Mouse (Mus musculus) lung, embryonic 14.5 days (tissue): Measurements from ENCODE around the gene Fam3c. TPM values are rescaled to one million over a fixed set of nuclear protein-coding genes. Genes with fewer than 3 reads are reported as not detected.

ENCODE experiments used
- ATAC-seq: fragments of 200-750 bp; cut with Nextera tagmentation; 2 replicates; pipeline ENCODE4 v1.8.0; 2017; ENCODE audit warnings: mild to moderate bottlenecking, moderate TSS enrichment, moderate library complexity; ENCODE audit not compliant: insufficient read depth
- DNase-seq: peaks from one replicate; pipeline ENCODE4 v3.0.0-alpha.2; 2015
- H3K27ac ChIP-seq: fragments of 300-500 bp; sonication (generic); 2 replicates; pipeline ENCODE4 v1.5.1; 2014; ENCODE audit warnings: low read depth, mild to moderate bottlenecking, moderate library complexity
- H3K27me3 ChIP-seq: fragments of 300-500 bp; sonication (generic); 2 replicates; pipeline ENCODE4 v1.6.1; 2014; ENCODE audit warnings: low read length, control low read depth; ENCODE audit not compliant: insufficient read depth
- H3K36me3 ChIP-seq: fragments of 300-500 bp; sonication (generic); 2 replicates; pipeline ENCODE4 v1.6.1; 2014; ENCODE audit warnings: control low read depth; ENCODE audit not compliant: insufficient read depth
- H3K4me1 ChIP-seq: fragments of 300-500 bp; sonication (generic); 2 replicates; pipeline ENCODE4 v1.6.1; 2014; ENCODE audit warnings: antibody characterized with exemption, control low read depth; ENCODE audit not compliant: insufficient read depth
- H3K4me2 ChIP-seq: fragments of 300-500 bp; sonication (generic); 2 replicates; pipeline ENCODE4 v1.6.1; 2014; ENCODE audit warnings: mild to moderate bottlenecking
- H3K4me3 ChIP-seq: fragments of 300-500 bp; sonication (generic); 2 replicates; pipeline ENCODE4 v1.5.1; 2014; ENCODE audit warnings: low read depth, low read length
- H3K9ac ChIP-seq: fragments of 300-500 bp; sonication (generic); 2 replicates; pipeline ENCODE4 v1.6.1; 2014
- H3K9me3 ChIP-seq: fragments of 300-500 bp; sonication (generic); 2 replicates; pipeline ENCODE4 v1.6.1; 2016; ENCODE audit warnings: low read depth, low read length, control low read depth
- CTCF ChIP-seq: IDR thresholded peaks from 2 replicates; pipeline ENCODE4 v1.5.1; 2016; ENCODE audit warnings: antibody characterized with exemption, low read depth
- WGBS: fragments of 180-500 bp; shearing (Covaris S2); extraction: QIAGEN DNeasy Blood & Tissue Kit; methylation state at CpG from one replicate; pipeline ENCODE4 v1.1.7; 2014; 5-methylcytosine and 5-hydroxymethylcytosine counted together
- polyA plus RNA-seq: library from polyadenylated mRNA; unstranded; fragments of >200 nt; fragmentation: Nextera tagmentation; extraction: Ambion mirVana; gene quantifications from 2 replicates; pipeline ENCODE4 v1.2.1, GENCODE M21; 2014

Fam3c gene
- polyA plus RNA-seq, 1 experiment from 2014 or later, result 82.2 TPM

GRCm38 (mm10) chr6:22330169-22330960 is 25.7 kb downstream of the Fam3c start:
- H3K27ac ChIP-seq, result no peak overlapping the region
- H3K9me3 ChIP-seq, result no peaks in the 10 kb centered on the region
- DNase-seq (peak; percentile 53), ATAC-seq (no peak)
- no peaks in the 10 kb centered on the region for H3K4me1 ChIP-seq
- peaks cover 16% of the 10 kb centered on the region for H3K36me3 ChIP-seq
- H3K4me3 ChIP-seq, result no peak overlapping the region
- no peak for TF ChIP-seq CTCF
- H3K9ac ChIP-seq, result no peak overlapping the region
- WGBS, result 74% methylated on average over 13 of the region's 13 CpGs
- no peak overlapping the region for H3K4me2 ChIP-seq
- H3K27me3 ChIP-seq, result no peaks in the 10 kb centered on the region

DNA sequence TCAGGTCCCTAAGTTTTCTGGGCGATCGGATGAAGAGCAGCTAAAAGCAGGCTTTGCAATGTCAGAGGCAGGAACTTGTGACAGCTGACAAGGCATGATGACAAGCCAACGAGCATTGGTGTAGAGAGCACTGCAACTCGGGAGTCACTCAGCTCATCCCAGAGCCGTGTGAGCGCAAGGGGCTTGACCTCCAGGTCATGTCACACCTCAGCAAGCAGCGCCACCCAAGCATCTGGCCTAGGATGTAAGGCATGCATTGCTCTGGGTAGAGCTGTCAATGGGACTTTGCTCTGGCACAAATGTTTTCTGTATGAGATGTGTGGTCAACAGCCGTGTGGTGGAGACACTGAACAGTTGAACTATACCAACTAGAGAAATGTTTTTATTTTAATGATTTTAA is 28.1 kb downstream of the Fam3c start:
- no peak overlapping the region for H3K9ac ChIP-seq
- 46% methylated on average over 8 of the region's 8 CpGs for WGBS
- no peak for TF ChIP-seq CTCF
- ATAC-seq (0 out of 2 replicates have a peak, but pooled peaks have one; percentile 19), DNase-seq (no peak)
- no peaks in the 10 kb centered on the region for H3K9me3 ChIP-seq
- no peak overlapping the region for H3K27ac ChIP-seq
- no peaks in the 10 kb centered on the region for H3K4me1 ChIP-seq
- H3K27me3 ChIP-seq, result no peaks in the 10 kb centered on the region
- H3K4me3 ChIP-seq, result no peak overlapping the region
- no peak overlapping the region for H3K4me2 ChIP-seq
- peaks cover 24% of the 10 kb centered on the region for H3K36me3 ChIP-seq

- no peak overlapping the region for H3K9ac ChIP-seq
- H3K4me1 ChIP-seq, result no peaks in the 10 kb centered on the region
- no peak overlapping the region for H3K4me2 ChIP-seq
- peak; percentile 37 for DNase-seq
- H3K9me3 ChIP-seq, result no peaks in the 10 kb centered on the region
- H3K36me3 ChIP-seq, result peaks cover 24% of the 10 kb centered on the region
- no peak overlapping the region for H3K4me3 ChIP-seq
- no peak for TF ChIP-seq CTCF
- H3K27me3 ChIP-seq, result no peaks in the 10 kb centered on the region
- no peak overlapping the region for H3K27ac ChIP-seq
- 0 out of 2 replicates have a peak, but pooled peaks have one; percentile 54 for ATAC-seq
- 47% methylated on average over 4 of the region's 4 CpGs for WGBS
These were observed 29.0 kb downstream of the Fam3c start for GRCm38 (mm10) chr6:22327091-22327490.

- peaks cover 31% of the 10 kb centered on the region for H3K36me3 ChIP-seq
- H3K9ac ChIP-seq, result no peak overlapping the region
- no peak for TF ChIP-seq CTCF
- DNase-seq, result no peak
- no peak overlapping the region for H3K4me2 ChIP-seq
- ATAC-seq, result no peak
- H3K4me1 ChIP-seq, result no peaks in the 10 kb centered on the region
- H3K27ac ChIP-seq, result no peak overlapping the region
- H3K27me3 ChIP-seq, result no peaks in the 10 kb centered on the region
- H3K4me3 ChIP-seq, result no peak overlapping the region
- 75% methylated on average over 4 of the region's 4 CpGs for WGBS
- H3K9me3 ChIP-seq, result no peaks in the 10 kb centered on the region
These were observed 29.8 kb downstream of the Fam3c start for GRCm38 (mm10) chr6:22326289-22326688.

GRCm38 (mm10) chr6:22325364-22326072 is 30.5 kb downstream of the Fam3c start:
- no peak overlapping the region for H3K9ac ChIP-seq
- H3K36me3 ChIP-seq, result peaks cover 38% of the 10 kb centered on the region
- no peaks in the 10 kb centered on the region for H3K4me1 ChIP-seq
- H3K4me2 ChIP-seq, result no peak overlapping the region
- WGBS, result 56% methylated on average over 13 of the region's 13 CpGs
- H3K9me3 ChIP-seq, result no peaks in the 10 kb centered on the region
- no peaks in the 10 kb centered on the region for H3K27me3 ChIP-seq
- ATAC-seq, result peak; percentile 27; the same call in 1 of the 2 replicates
- DNase-seq, result peak; percentile 88
- no peak overlapping the region for H3K4me3 ChIP-seq
- H3K27ac ChIP-seq, result no peak overlapping the region
- TF ChIP-seq CTCF, result peak; percentile 90

DNA sequence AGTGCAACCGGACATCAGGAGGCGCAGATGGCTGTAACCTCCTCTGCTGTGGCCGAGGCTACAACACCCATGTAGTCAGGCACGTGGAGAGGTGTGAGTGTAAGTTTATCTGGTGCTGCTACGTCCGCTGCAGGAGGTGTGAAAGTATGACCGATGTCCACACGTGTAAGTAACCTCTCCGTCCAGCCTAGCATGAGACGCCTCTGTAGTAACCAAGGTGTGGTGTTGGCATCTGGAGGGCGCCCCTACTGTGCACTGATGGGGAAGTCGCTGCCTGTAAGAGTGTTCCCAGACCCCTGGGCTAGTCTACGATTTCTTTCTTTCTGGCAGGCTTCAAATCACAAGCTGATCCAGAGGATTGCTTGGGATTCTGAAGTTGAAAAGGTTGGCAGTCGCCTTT is 58.0 kb downstream of the Fam3c start:
- Histone ChIP-seq H3K9ac (no peak overlapping the region), H3K27me3 (no peaks in the 10 kb centered on the region), H3K9me3 (no peaks in the 10 kb centered on the region), H3K4me3 (no peak overlapping the region), H3K4me1 (no peaks in the 10 kb centered on the region), H3K4me2 (peak overlapping the region; percentile 39), H3K27ac (no peak overlapping the region), H3K36me3 (no peaks in the 10 kb centered on the region)
- WGBS, result 32% methylated on average over 14 of the region's 14 CpGs
- DNase-seq (no peak), ATAC-seq (0 out of 2 replicates have a peak, but pooled peaks have one; percentile 38)
- no peak for TF ChIP-seq CTCF

DNA sequence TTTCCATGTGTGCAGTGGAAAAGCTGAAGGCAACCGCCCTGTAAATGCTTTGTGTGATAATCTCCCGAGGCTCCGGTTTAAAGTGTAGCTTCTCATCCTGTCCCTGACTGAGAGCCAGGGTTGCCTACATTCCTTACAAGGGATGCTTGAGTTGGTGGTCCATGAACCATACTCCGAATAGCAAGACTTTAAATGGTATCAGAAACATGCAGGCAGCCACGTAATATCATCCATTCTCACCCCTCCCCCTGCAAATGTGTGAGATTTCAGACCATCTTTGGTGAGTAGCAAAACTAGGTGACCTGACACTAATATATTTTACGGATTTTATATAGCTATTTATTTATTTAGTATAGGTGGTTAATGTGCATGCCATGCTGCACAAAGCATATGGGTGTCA is 59.0 kb downstream of the Fam3c start:
- no peak for ATAC-seq
- no peak overlapping the region for H3K4me2 ChIP-seq
- no peaks in the 10 kb centered on the region for H3K4me1 ChIP-seq

More for the DNA sequence above, 59.0 kb downstream of the Fam3c start:
- Histone ChIP-seq H3K27ac (no peak overlapping the region), H3K9me3 (no peaks in the 10 kb centered on the region), H3K9ac (no peak overlapping the region), H3K4me3 (no peak overlapping the region), H3K27me3 (0 out of 2 replicates have a peak, but pooled peaks cover under 1% of the 10 kb centered on the region), H3K36me3 (no peaks in the 10 kb centered on the region)
- no peak for TF ChIP-seq CTCF
- 63% methylated on average over 6 of the region's 6 CpGs for WGBS
- no peak for DNase-seq
